Mouse (Mus musculus) adrenal gland, postnatal 14 days (tissue): Measurements from ENCODE around the gene Pm20d1. TPM values are rescaled to one million over a fixed set of nuclear protein-coding genes. Genes with fewer than 3 reads are reported as not detected.

Experiments used
- DNase-seq: peaks from one replicate; pipeline ENCODE4 v3.0.0; 2021; ENCODE audit warnings: mixed read lengths
- total RNA-seq: library from RNA; stranded (reverse); gene quantifications from 2 replicates; pipeline ENCODE4 v1.2.3, GENCODE M21; 2021

Pm20d1 gene
- total RNA-seq, 1 experiment from 2014 or later, result 22.9 TPM

GRCm38 (mm10) chr1:131828297-131829126 lies 31.3 kb downstream of the Pm20d1 start:
- DNase-seq, result no peak

GRCm38 (mm10) chr1:131829279-131829678 lies 32.1 kb downstream of the Pm20d1 start:
- DNase-seq, result no peak

GRCm38 (mm10) chr1:131830561-131830960 lies 33.4 kb downstream of the Pm20d1 start:
- no peak for DNase-seq

- no peak for DNase-seq
Observed at GRCm38 (mm10) chr1:131830971-131831641, 33.9 kb downstream of the Pm20d1 start.

GRCm38 (mm10) chr1:131837035-131837434 lies 39.9 kb downstream of the Pm20d1 start:
- DNase-seq, result no peak

- DNase-seq, result peak; percentile 79
Observed at GRCm38 (mm10) chr1:131838542-131838941, 41.4 kb downstream of the Pm20d1 start.

GRCm38 (mm10) chr1:131839279-131839678 lies 42.1 kb downstream of the Pm20d1 start:
- DNase-seq, result no peak

- DNase-seq, result peak; percentile 41
Observed at GRCm38 (mm10) chr1:131842221-131842620, 45.0 kb downstream of the Pm20d1 start.

- no peak for DNase-seq
Observed at GRCm38 (mm10) chr1:131843758-131844157, 46.6 kb downstream of the Pm20d1 start.

GRCm38 (mm10) chr1:131844883-131845282 lies 47.7 kb downstream of the Pm20d1 start:
- DNase-seq, result no peak

GRCm38 (mm10) chr1:131846255-131846654 lies 49.1 kb downstream of the Pm20d1 start:
- peak; percentile 81 for DNase-seq

GRCm38 (mm10) chr1:131861811-131862210 lies 64.6 kb downstream of the Pm20d1 start:
- DNase-seq, result no peak

GRCm38 (mm10) chr1:131865596-131865995 lies 68.4 kb downstream of the Pm20d1 start:
- no peak for DNase-seq

GRCm38 (mm10) chr1:131866304-131866999 lies 69.3 kb downstream of the Pm20d1 start:
- DNase-seq, result no peak

GRCm38 (mm10) chr1:131867093-131867945 lies 70.1 kb downstream of the Pm20d1 start, which contains the start of gene Rab29:
TSS of gene Rab29 (plus strand) at chr1:131867224.
- DNase-seq, result peak; percentile 94

- DNase-seq, result peak; percentile 25
Observed at GRCm38 (mm10) chr1:131867946-131868290, 70.7 kb downstream of the Pm20d1 start.

GRCm38 (mm10) chr1:131869561-131869960 lies 72.4 kb downstream of the Pm20d1 start:
- DNase-seq, result no peak

Other genes with a start within 250 kb of the Pm20d1 start
- gene Avpr1b, start 198.1 kb upstream of the Pm20d1 start, total RNA-seq, result 0.19 and 0.22 TPM in 2 replicates
- 9.2 and 23.3 TPM in 2 replicates for gene Ctse, start 159.1 kb upstream of the Pm20d1 start, total RNA-seq
- gene Rab7b, start 108.7 kb upstream of the Pm20d1 start, total RNA-seq, result 2.7 and 3.5 TPM in 2 replicates
- 0.07 and 0.08 TPM in 2 replicates for gene Slc26a9, start 53.4 kb upstream of the Pm20d1 start, total RNA-seq
- gene Slc41a1, start 30.1 kb downstream of the Pm20d1 start, total RNA-seq, result 35.2 and 52.6 TPM in 2 replicates
- 14.7 and 19.1 TPM in 2 replicates for gene Rab29, start 69.8 kb downstream of the Pm20d1 start, total RNA-seq
- gene Nucks1, start 113.2 kb downstream of the Pm20d1 start, total RNA-seq, result 124 and 135 TPM in 2 replicates
- 15.5 and 18.3 TPM in 2 replicates for gene Slc45a3, start 165.6 kb downstream of the Pm20d1 start, total RNA-seq
- 116 and 135 TPM in 2 replicates for gene Elk4, start 210.2 kb downstream of the Pm20d1 start, total RNA-seq